Mouse (Mus musculus) adrenal gland, adult 2 months (tissue): ENCODE data around the gene Atrip. TPM values are rescaled to one million over a fixed set of nuclear protein-coding genes. Genes with fewer than 3 reads are reported as not detected.

Source experiments
- DNase-seq: peaks from one replicate; pipeline ENCODE4 v3.0.0; 2021
- long read RNA-seq: library from polyadenylated mRNA; stranded (forward); transcript quantifications from one replicate; pipeline ENCODE4 v2.0.0, GENCODE M21; 2021
- polyA plus RNA-seq: library from polyadenylated mRNA; depleted of rRNA; stranded (reverse); fragments of >200 nt; gene quantifications from 2 replicates; pipeline ENCODE4 v1.2.3, GENCODE M21; 2012; rRNA removed
- total RNA-seq, 2 experiments: library from RNA; stranded (reverse); gene quantifications; 2 replicates each; pipeline ENCODE4 v1.2.3; 2021

Atrip gene
- 10 to 100 TPM; 12.5 to 17.5 TPM for total RNA-seq
- 22.3 and 25.3 TPM in 2 replicates for polyA plus RNA-seq
- long read RNA-seq, transcript Atrip-201 (13 exons, 2,572 nt), result major isoform, 19 of 31 reads
- long read RNA-seq, partial matches to known transcripts, result 7 of 31 reads
- long read RNA-seq, other reads (novel, unspliced or antisense), result 5 of 31 reads

DNA sequence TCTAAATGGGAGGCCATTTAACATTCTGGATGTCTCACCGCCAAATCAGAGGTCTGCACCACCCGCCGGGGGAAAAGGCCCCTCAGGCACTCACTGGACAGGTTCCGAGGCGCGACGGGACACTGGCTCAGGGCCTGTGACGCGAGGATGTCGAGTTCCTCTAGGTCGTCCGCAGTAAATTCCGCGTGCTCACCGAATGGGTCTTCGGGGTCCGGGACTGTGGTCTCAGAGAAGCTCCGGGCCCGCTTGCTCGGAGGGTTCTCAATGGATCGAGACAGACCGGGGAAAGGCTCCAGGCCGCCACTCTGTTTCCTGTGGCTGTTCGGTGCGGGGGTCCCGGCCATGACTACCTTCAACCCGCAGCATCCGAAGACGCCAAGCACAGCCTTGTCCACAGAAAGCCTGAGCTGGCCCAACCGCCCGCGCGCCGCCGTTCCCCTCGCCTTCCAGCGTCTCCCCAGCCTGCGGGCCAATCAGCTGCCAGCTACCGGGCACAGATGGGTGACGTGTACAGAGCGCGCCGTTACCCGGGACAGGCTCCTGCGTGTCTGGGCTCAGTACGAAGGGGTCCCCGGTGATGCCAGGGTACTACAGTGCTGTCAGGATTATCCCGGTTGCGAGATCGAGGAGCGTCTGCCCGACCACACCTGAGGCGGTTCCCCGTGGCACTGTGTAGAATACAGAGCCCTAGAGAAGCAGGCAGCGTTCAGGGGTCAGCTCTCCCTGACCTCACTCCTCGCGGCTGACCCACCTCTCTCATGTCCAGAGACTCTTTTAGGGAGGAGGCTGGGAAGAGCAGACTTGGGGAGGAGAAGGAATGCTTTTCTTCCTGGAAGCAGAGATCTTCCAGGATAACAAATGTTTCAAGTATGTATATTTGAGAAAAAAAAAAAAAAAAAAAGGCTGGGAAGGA lies at the start of gene Atrip:
TSS of gene Atrip (minus strand) at position 464 of the 913 bp plus-strand sequence.
- peak; percentile 95 for DNase-seq

DNA sequence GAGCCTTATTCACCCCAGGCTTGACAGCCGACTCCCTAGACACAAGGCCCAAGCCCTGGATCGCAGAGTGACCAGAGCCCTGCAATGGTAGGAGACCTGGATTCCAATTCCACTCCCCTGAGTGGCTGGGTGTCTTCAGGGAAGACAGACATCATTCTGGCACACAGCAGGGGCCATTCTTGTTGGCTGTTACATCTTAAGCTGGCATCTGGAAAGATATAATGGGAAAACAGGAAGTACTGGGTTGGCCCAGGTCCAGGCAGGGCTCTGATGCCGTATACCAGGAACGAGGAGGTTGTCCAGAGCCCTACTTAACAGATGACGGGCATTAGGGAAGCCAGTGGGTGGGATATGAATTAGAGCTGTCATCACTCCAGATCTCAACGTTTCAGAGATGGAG lies 49.3 kb upstream of the Atrip start:
- DNase-seq, result no peak

DNA sequence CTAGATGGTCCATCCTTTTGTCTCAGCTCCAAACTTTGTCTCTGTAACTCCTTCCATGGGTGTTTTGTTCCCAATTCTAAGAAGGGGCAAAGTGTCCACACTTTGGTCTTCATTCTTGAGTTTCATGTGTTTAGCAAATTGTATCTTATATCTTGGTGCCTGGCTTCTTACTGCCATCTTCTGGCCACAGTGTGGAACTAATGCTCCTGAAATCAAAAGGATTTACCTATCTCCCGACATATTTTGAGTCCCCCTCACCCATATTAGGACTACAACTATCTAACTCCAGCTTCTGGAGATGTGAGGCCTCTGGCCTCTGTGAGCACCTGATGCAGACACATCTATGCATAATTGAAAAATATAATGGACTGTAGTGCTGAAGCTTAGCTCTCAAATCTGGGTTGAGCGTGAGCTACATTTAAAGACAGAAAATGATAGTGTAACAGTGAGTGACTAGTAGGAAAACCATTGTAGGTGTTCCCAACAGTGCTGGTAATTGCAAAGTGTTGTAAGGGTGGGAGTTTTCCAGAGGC lies 48.7 kb upstream of the Atrip start:
- no peak for DNase-seq

DNA sequence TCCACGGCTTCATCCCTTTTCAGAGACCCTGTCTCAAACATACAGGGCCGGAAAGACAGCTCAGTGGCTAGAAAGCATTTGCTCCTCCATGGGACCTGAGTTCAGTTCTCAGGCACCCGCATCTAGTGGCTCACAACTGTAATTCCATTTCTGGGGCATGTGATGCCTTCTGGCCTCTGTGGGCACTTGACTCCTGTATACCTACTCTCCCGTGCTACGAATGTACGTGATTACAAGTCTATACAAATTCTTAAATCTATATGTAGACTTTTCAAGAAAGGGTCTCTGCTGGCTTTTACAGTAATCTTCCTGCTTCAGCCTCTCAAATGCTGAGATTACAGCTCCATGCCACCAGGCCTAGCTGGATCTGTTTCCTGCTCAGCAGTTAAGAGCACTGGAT lies 47.0 kb upstream of the Atrip start:
- peak; percentile 0 for DNase-seq

DNA sequence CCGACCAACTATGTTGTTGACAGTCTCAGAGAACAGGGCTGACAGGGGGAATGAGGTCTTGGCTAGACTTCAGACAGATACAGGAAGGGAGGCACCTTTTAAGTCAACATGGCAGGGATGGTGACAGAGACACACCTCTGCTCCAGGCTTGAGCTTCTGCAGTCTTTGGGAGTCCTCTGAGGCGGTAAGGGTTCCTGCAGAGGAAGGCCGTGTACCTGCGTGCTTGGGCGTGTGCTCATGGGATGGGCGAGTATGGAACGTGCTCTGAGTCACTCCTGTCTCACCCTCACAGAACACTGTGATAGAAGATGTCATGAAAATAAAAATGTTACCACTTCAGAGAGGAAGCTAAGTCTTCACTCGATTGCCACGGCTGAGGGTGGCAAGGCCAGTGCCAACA lies 45.6 kb upstream of the Atrip start:
- DNase-seq, result no peak

DNA sequence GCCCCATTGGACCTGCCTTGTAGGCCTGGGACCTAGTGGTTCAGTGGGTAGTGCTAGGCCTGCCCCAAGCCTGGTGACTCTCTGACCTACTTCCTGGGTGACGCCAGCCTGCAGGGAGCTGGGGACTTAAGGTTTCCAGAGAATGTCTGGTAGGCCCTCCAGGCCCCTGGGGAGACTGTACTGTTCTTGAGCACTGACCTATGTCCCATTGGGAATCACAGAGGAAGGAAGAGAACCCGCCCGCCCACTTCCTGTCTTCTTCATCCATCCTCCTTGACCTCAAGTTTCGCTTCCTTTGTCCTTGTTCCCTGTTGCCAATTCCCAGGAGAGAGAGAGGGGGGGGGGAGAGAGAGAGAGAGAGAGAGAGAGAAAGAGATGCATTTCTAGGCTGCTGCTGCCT lies 44.2 kb upstream of the Atrip start:
- no peak for DNase-seq

DNA sequence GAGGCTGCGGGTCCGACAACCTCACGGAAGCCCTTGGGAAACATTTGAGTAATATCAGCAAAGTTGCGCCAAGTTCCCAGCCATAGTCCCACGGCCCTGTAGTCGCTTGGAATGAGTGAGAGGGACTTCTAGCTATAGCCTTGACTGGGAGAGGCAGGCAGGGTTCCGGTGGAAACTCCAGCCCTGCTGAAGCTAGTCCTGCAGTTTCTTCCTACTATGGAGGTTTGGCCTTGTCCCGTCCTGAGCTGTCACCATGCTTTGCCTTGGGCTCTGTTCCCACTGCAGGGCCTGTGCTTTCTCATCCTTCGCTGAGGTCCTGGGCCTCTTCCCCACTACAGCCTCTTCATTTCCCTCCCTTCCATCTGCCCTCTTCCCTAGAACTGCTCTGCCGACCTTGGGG lies 42.3 kb upstream of the Atrip start:
- peak; percentile 88 for DNase-seq

DNA sequence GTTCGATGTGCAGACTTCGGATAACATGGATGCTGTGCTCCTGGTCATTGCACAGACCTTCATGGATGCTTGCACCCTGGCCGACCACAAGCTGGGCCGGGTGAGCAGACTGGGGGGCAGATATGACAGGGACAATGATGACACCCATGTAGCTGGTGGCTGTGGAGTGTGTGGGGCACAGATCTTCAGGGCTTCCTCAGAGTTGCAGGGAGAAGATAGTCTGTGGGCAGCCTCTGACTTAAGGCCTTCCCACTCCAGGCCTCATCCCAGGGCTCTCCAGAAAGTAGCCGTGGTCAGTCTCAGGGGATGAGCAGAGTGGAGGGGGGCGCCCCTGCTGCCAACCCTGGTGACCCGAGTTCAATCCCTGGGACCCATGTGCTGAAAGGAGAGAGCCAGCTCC lies 40.9 kb upstream of the Atrip start:
- DNase-seq, result peak; percentile 10

DNA sequence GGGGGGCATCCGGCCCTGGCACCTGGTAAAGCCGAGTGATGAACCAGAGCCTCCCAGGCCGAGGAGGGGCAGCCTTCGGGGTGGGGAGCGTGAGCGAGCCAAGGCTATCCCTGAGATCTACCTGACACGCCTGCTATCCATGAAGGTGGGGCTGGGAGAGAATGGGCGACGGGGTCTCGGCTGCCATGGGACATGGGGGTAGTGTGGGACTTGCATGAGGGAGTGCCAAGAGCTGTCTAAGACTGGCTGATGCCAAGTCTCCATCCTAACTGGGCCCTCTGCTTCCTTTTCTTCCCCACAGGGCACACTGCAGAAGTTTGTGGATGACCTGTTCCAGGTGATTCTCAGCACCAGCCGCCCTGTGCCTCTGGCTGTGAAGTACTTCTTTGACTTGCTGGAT lies 40.4 kb upstream of the Atrip start:
- DNase-seq, result no peak

DNA sequence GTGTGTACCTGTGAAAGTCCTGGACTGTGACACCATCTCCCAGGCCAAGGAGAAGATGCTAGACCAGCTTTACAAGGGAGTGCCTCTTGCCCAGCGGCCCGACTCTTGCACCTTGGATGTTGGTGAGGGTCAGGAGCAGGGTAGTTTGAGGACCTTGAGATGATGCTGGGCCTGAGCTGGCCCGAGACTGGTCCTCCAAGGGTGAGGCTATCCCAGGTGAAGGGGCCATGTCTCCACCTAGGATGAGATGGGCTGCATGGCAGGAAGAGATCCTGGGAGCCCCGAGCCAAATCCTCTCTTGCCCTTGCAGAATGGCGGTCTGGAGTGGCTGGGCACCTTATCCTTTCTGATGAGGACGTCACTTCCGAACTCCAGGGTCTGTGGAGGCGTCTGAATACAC lies 39.4 kb upstream of the Atrip start:
- DNase-seq, result peak; percentile 3

DNA sequence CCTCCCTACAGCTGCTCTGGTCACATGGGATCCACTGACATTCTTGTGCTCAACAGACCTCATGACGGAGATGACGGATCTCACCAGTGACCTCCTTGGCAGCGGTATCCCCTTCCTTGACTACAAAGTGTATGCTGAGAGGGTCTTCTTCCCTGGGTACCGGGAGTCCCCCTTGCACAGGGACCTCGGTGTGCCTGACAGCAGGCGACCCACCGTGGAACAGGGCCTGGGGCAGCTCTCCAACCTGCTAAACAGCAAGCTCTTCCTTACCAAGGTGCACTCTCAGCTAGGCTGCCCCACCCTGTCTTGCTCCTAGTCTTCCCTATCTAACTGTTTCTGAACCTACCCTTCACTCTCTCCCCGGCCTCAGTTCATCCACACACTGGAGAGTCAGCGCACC lies 37.7 kb upstream of the Atrip start:
- DNase-seq, result peak; percentile 1

DNA sequence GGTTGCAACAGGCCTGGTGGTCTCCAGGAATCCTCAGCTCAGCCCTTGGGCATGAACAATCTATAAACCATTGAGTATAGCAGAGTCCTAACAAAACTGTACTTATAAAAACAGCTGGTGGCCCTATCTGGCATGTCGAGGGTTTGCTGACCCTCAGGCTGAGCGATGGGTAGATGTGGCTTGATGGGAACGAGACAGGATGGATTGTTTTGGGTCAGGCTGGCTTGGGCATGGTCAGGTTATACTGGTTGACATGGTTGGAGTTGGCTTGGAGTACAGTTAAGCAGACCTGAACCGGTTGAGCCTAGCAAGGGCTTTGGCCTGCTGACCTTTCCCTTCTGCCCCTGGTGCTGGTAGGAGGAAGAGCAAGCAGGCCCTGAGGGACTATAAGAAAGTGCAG lies 37.2 kb upstream of the Atrip start:
- peak; percentile 1 for DNase-seq

DNA sequence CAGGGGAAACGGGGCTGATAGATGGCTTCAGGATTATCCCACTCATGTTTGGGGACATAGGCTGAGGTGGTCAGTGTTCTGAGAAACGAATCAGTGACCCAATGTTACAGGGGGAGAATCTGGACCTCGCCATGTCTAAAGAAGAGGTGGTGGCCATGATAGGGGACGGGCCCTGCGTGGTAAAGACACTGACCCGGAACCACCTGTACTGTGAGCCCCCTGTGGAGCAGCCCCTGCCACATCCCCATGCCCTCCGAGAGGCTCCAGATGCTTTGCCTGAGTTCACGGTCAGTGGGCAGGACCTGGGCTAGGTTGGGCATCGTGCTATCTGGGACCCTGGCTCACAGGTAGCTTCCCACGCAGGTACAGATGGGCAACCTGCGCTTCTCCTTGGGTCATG lies 36.3 kb upstream of the Atrip start:
- no peak for DNase-seq

DNA sequence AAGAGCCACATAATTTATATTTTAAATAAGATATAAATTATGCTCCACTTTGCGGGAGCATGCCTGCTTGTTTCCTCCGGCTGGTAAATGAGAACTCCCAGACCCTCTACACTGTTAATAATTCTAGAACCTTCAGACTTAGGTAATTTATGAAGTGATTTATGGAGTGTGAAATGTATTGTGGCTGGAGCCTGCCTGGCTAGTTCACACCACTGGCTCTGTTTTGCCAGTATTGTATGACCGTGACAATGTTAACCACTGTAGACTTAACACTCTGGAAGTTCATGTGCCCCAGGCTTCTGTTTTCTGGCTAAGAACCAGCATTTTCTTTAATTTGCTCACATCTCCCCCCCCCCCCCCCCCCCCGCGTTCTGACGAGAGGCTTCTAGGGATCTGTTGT lies 33.4 kb upstream of the Atrip start:
- DNase-seq, result no peak

DNA sequence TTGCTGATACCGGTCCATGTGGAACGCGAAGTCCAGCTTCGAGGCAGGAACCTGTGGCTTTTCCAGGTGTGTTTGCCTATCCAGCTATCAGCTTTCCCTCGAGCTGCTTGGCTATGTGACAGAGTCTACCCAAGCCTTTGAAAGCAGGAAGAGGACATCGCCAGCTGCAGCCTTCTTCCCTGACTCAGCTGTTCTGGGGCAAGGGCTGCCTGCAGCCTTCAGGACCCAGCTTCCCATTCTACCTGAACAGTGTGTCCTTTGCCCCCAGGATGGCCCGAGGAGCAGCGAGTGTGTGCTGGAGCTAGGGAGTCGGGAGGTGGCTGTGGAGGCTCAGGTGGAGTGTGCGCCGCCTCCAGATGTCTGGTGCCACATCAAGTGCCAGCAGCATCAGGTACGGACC lies 31.7 kb upstream of the Atrip start:
- no peak for DNase-seq

DNA sequence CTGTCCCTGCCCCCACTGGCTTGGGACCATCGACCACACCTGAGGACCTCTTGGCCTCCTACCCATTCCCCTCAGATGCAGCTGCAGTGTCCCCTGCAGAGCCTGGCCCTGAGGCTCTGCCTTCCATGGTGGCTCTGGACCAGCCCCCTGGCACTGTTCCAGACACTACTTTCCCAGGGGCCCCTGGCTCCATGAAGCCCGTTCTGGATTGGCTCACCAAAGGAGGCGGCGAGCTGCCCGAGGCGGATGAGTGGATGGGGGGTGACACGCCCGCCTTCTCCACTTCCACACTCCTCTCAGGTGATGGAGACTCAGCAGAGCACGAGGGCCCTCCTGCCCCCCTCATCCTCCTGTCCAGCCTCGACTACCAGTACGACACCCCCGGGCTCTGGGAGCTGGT lies 31.1 kb upstream of the Atrip start:
- peak; percentile 87 for DNase-seq

DNA sequence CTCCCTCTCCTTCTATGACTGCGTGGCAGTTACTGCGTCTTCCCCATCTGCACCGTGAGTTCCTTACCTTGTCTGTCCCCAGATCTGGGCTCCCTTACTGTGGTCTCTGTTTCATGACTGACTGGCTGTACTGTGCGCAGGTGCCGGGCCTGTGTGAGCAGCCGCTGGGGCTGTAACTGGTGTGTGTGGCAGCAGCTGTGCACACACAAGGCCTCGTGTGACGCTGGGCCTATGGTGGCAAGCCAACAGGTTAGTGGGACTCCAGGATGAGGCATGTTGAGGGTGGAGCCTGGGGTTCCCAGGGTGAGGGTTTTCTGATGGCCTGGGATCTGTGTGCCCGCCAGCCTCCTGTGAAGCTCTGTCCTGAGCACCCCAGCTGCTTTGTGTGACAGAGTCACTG lies 30.2 kb upstream of the Atrip start:
- DNase-seq, result peak; percentile 70

DNA sequence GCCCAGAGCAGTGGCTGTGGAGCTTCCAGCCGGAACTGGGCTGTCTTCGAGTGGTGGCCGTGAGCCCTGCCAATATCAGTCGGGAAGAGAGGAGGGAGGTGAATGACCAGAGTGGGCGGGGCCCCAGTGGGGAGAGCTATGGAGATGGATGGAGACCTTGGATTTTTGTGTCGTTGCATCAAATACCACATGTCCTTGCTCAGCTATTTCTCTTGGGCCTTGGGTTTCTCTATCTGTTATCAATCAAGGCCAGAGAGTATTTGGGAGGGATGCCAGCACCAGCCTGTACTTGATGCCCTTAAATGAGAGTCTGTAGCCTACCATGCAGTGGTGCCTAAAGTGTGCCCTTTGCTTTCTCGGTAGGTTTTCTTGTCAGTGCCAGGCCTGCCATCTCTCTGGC lies 29.3 kb upstream of the Atrip start:
- DNase-seq, result peak; percentile 96

DNA sequence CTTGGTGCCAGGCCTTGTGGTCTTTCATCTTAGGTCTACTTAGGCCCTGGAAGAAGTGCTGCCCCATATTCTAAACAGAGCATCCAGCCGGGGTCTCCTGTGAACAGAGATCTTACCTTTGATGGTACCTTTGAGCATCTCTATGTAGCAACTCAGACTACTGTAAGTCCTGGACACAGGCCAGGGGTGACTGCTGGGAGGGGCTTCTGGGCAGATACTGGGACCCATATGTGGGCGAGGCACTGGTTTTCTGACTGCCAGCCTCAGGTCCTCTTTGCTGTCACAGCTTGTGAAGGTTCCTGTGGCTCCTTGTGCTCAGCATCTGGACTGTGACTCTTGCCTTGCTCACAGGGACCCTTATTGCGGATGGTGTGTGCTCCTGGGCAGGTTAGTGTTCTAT lies 28.6 kb upstream of the Atrip start:
- DNase-seq, result peak; percentile 65

DNA sequence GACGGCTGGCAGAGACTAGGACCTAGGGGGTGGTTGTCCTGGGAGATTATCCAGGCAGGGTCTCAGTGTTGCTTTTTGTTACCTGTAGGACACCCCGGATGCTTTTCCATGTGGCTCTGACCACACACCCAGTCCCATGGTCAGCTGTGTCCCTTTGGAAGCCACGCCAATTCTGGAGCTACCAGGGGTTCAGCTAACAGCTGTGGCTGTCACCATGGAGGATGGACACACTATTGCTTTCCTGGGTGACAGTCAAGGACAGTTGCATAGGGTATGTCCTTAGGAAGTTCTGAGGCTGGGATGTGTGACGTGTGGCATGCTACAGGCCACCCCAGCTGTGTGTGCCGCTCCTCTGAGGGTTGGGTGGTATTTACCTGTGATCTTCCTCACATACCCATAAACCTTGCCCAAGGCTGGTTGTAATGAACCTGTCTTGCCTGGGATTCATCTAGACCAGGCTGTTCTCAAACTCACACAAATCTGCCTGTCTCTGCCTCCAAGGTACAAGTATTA lies 28.1 kb upstream of the Atrip start:
- DNase-seq, result peak; percentile 59

DNA sequence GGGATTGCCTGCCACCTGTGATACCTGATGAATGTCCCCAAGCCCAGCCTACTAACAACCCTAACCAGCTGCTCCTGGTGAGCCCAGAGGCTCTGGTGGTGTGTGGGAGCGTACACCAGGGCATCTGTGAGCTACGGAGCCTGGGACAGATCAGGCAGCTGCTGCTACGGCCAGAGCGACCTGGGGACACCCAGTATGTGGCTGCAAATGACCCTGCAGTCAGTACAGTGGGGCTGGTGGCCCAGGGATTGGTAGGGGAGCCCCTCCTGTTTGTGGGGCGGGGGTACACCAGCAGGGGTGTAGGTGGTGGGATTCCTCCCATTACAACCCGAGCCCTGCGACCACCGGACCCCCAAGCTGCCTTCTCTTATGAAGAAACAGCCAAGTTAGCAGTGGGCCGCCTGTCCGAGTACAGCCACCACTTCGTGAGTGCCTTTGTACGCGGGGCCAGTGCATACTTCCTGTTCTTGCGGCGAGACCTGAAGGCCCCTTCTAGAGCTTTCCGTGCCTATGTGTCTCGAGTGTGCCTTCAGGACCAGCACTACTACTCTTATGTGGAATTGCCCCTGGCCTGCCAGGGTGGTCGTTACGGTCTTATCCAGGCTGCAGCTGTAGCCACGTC lies 26.5 kb upstream of the Atrip start:
- DNase-seq, result no peak

DNA sequence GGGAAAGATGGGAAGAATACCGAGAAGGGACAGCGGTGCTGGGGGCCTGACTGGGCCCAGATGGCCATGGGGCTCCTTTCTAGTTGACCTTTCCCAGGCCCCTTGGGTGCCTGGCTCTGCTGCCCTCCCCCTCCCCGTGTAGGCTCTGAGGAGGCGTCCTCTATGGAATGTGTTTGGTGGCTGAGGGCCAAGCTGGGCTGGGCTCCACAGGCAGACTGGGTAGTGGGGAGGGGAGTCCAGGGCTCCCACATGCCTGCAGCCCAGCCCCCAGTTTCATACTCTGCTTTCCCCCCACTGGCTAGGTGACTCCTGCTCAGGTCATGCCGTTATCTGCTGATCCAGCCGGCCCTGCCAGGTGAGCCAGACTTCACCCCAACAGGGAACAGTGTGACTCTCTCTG lies 25.0 kb upstream of the Atrip start:
- DNase-seq, result peak; percentile 87

DNA sequence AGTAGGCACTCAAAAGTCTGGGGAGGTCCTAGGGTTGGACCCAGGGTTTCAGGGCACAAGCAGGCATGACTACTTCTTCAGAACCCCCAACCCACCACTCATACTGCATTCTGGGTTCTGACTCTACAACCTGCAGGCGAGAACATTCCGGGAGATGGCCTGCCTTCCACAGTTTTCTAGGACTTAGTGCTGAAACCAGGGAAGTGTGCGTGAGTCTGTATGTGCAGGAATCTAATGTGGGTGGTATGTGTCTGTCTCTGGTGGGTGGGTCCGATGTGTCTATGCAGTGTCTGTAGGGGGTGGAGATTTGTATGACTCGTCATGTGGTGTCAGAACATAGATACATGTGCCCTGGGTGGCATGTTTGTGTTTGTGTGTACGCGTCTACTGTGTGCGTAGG lies 24.4 kb upstream of the Atrip start:
- no peak for DNase-seq
